Mouse (Mus musculus) adrenal gland, adult 18-20 months (tissue): Measurements from ENCODE around the gene Tldc1. TPM values are rescaled to one million over a fixed set of nuclear protein-coding genes. Genes with fewer than 3 reads are reported as not detected.

Experiments
- DNase-seq, 2 experiments: peaks; one replicate each; pipeline ENCODE4 v3.0.0; 2021 to 2022; ENCODE audit warnings: low spot score in 2 of 2
- total RNA-seq, 2 experiments: library from RNA; stranded (reverse); gene quantifications; 1 replicate in 1 of 2; 2 replicates in 1 of 2; pipeline ENCODE4 v1.2.3; 2021

Gene Tldc1
- total RNA-seq, 2 experiments from 2014 or later: 8.4 to 9.7 TPM

- peak; percentile 73 to 74 for DNase-seq
These were observed 959 bp upstream of the Tldc1 start for GRCm38 (mm10) chr8:119779013-119779737.

GRCm38 (mm10) chr8:119777765-119778164 is 451 bp downstream of the Tldc1 start:
- DNase-seq: no peak

- no peak for DNase-seq
These were observed 1.5 kb downstream of the Tldc1 start for GRCm38 (mm10) chr8:119776668-119777245.

GRCm38 (mm10) chr8:119765761-119766444 is 12.3 kb downstream of the Tldc1 start:
- DNase-seq: no peak

GRCm38 (mm10) chr8:119765311-119765710 is 12.9 kb downstream of the Tldc1 start:
- DNase-seq: no peak

GRCm38 (mm10) chr8:119762226-119763220 is 15.7 kb downstream of the Tldc1 start:
- DNase-seq: no peak

- no peak for DNase-seq
These were observed 16.5 kb downstream of the Tldc1 start for GRCm38 (mm10) chr8:119761692-119762091.

GRCm38 (mm10) chr8:119756538-119756937 is 21.7 kb downstream of the Tldc1 start:
- no peak for DNase-seq

GRCm38 (mm10) chr8:119756147-119756461 is 22.1 kb downstream of the Tldc1 start:
- DNase-seq: no peak

GRCm38 (mm10) chr8:119755238-119756146 is 22.7 kb downstream of the Tldc1 start:
- DNase-seq: no peak

- no peak for DNase-seq
These were observed 33.6 kb downstream of the Tldc1 start for GRCm38 (mm10) chr8:119744604-119745003.

GRCm38 (mm10) chr8:119743291-119744026 is 34.8 kb downstream of the Tldc1 start:
- peak; percentile 24 to 48 for DNase-seq

- no peak for DNase-seq
These were observed 35.8 kb downstream of the Tldc1 start for GRCm38 (mm10) chr8:119742409-119742808.

GRCm38 (mm10) chr8:119740634-119741033 is 37.6 kb downstream of the Tldc1 start:
- DNase-seq: no peak

GRCm38 (mm10) chr8:119738129-119738907 is 39.9 kb downstream of the Tldc1 start:
- no peak for DNase-seq

GRCm38 (mm10) chr8:119737093-119737900 is 40.9 kb downstream of the Tldc1 start:
- DNase-seq: no peak

GRCm38 (mm10) chr8:119736348-119736917 is 41.8 kb downstream of the Tldc1 start:
- DNase-seq: no peak
